ENCODE assay signal across 20 mouse cellular contexts in genomic region chr3:143016758-143017157, GRCm38 (mm10).
DNase-seq lines count a peak whose midpoint lies in the region; ATAC-seq lines count a peak whose summit lies in the region.
"Had no signal": no experiment of that assay in that cellular context is flagged by ENCODE, and none has a peak within 500 bp of the region (broad histone marks: within the 10 kb centered on the region; RNA-seq: fewer than 3 reads in every experiment).

No protein-coding gene starts in this region.

- no peak overlapping the region for H3K4me3 ChIP-seq in liver, embryonic 13.5 days (replicated peaks)
- H3K4me3 ChIP-seq in heart, embryonic 10.5 days, result no peak overlapping the region
- H3K4me3 ChIP-seq: embryonic facial prominence, embryonic 10.5 days; forebrain, embryonic 13.5 days; heart, adult 2 months; heart, embryonic 12.5 days; hindbrain, embryonic 15.5 days had no signal

- no peak overlapping the region for H3K9ac ChIP-seq in liver, embryonic 13.5 days
- H3K9ac ChIP-seq: forebrain, embryonic 13.5 days; heart, embryonic 12.5 days; hindbrain, embryonic 15.5 days had no signal

- no peak overlapping the region for H3K4me2 ChIP-seq in liver, embryonic 13.5 days
- H3K4me2 ChIP-seq: forebrain, embryonic 13.5 days; heart, embryonic 12.5 days; hindbrain, embryonic 15.5 days had no signal

- DNase-seq in liver, embryonic 13.5 days, result no peak
- no peak for DNase-seq in liver
- peak; percentile 99 for DNase-seq in 416B (ENCODE audit: low read depth)
- no peak for DNase-seq in embryo, embryonic 10 days (ENCODE audit: low spot score)
- DNase-seq in heart, embryonic 10.5 days (ENCODE audit: low spot score), result no peak
- DNase-seq: adrenal gland, postnatal 14 days; cerebellum, adult 11 months; cerebellum, adult 8-10 months; cerebellum, postnatal 25 days; gastrocnemius, postnatal 10 days; heart, adult 2 months had no signal

- ATAC-seq in liver, embryonic 13.5 days (ENCODE audit: low read depth), result peak; percentile 43; the same call in 1 of the 2 replicates
- ATAC-seq in common myeloid progenitor, adult 5-6 weeks (replicated peaks; ENCODE audit: low read depth, poor library complexity, severe bottlenecking), result peak; percentile 73
- ATAC-seq in megakaryocyte progenitor cell, adult 5-6 weeks (replicated peaks; ENCODE audit: poor library complexity), result peak; percentile 67
- ATAC-seq: activated CD4-positive, CD25-positive, alpha-beta regulatory T cell, adult 4 months; forebrain, embryonic 13.5 days; Patski had no signal

- H3K4me1 ChIP-seq in liver, embryonic 13.5 days (replicated peaks), result peaks cover 6% of the 10 kb centered on the region
- H3K4me1 ChIP-seq in heart, embryonic 10.5 days, result no peaks in the 10 kb centered on the region; the same call in 1 of the 2 replicates
- H3K4me1 ChIP-seq: embryonic facial prominence, embryonic 10.5 days; forebrain, embryonic 13.5 days; hindbrain, embryonic 15.5 days had no signal

- 43% methylated on average over 5 of the region's 5 CpGs for WGBS in liver, embryonic 13.5 days (ENCODE audit: insufficient replicate concordance)
- 87% methylated on average over 5 of the region's 5 CpGs for WGBS in heart, embryonic 10.5 days

- no peak overlapping the region for H3K27ac ChIP-seq in liver, embryonic 13.5 days
- H3K27ac ChIP-seq in heart, embryonic 10.5 days, result no peak overlapping the region
- H3K27ac ChIP-seq: embryonic facial prominence, embryonic 10.5 days; forebrain, embryonic 13.5 days; heart, adult 2 months; hindbrain, embryonic 15.5 days had no signal

- no peaks in the 10 kb centered on the region for H3K36me3 ChIP-seq in liver, embryonic 13.5 days
- H3K36me3 ChIP-seq in heart, embryonic 10.5 days, result no peaks in the 10 kb centered on the region
- H3K36me3 ChIP-seq: embryonic facial prominence, embryonic 10.5 days; heart, embryonic 12.5 days; hindbrain, embryonic 15.5 days had no signal

- H3K27me3 ChIP-seq in liver, embryonic 13.5 days, result no peaks in the 10 kb centered on the region
- H3K27me3 ChIP-seq in heart, embryonic 10.5 days (ENCODE audit: insufficient read depth, poor library complexity, severe bottlenecking), result no peaks in the 10 kb centered on the region
- H3K27me3 ChIP-seq: CH12.LX; forebrain, embryonic 13.5 days; heart, embryonic 12.5 days; hindbrain, embryonic 15.5 days; Patski had no signal

- no peaks in the 10 kb centered on the region for H3K9me3 ChIP-seq in liver, embryonic 13.5 days (replicated peaks)
- no peaks in the 10 kb centered on the region for H3K9me3 ChIP-seq in heart, embryonic 10.5 days
- H3K9me3 ChIP-seq: embryonic facial prominence, embryonic 10.5 days; forebrain, embryonic 13.5 days; heart, embryonic 12.5 days; hindbrain, embryonic 15.5 days had no signal
